28 mouse cellular contexts compared by ENCODE assay signal in genomic region chr5:3260289-3260688, GRCm38 (mm10).
"Had no signal": no experiment of that assay in that cellular context is flagged by ENCODE, and none has a peak within 500 bp of the region (broad histone marks: within the 10 kb centered on the region; RNA-seq: fewer than 3 reads in every experiment).

No protein-coding gene starts in this region.

- H3K9me3 ChIP-seq: heart, embryonic 10.5 days; heart, embryonic 12.5 days; hindbrain, embryonic 10.5 days; hindbrain, embryonic 12.5 days; intestine, embryonic 15.5 days; kidney, embryonic 15.5 days; limb, embryonic 10.5 days; limb, embryonic 12.5 days; liver, embryonic 13.5 days; liver, embryonic 15.5 days had no signal

- H3K36me3 ChIP-seq: heart, embryonic 10.5 days; heart, embryonic 12.5 days; hindbrain, embryonic 10.5 days; hindbrain, embryonic 12.5 days; intestine, embryonic 15.5 days; kidney, embryonic 15.5 days; limb, embryonic 10.5 days; limb, embryonic 12.5 days; liver, embryonic 13.5 days; liver, embryonic 15.5 days had no signal

- DNase-seq: gastrocnemius, postnatal 10 days; gastrocnemius, postnatal 25 days; heart, adult 18-20 months; heart, postnatal 10 days; heart, postnatal 4 days; kidney, adult 11 months; kidney, adult 2 months; kidney, adult 9 months; kidney, postnatal 14 days; kidney, postnatal 36 days; liver; liver, embryonic 13.5 days; liver, postnatal 0 days had no signal

- H3K4me3 ChIP-seq: heart, embryonic 10.5 days; heart, embryonic 12.5 days; hindbrain, embryonic 10.5 days; hindbrain, embryonic 12.5 days; intestine, embryonic 15.5 days; kidney, embryonic 15.5 days; left cerebral cortex, adult 2 months; limb, embryonic 10.5 days; limb, embryonic 12.5 days; liver, embryonic 13.5 days; liver, embryonic 15.5 days had no signal

- H3K4me1 ChIP-seq: heart, embryonic 10.5 days; heart, embryonic 12.5 days; hindbrain, embryonic 10.5 days; hindbrain, embryonic 12.5 days; intestine, embryonic 15.5 days; kidney, embryonic 15.5 days; limb, embryonic 10.5 days; limb, embryonic 12.5 days; liver, embryonic 13.5 days; liver, embryonic 15.5 days had no signal

- ATAC-seq: hindbrain, embryonic 16.5 days; inflammation-experienced regulatory T-cells, adult 6 months; intestine, embryonic 15.5 days; liver, postnatal 0 days had no signal

- H3K4me2 ChIP-seq: heart, embryonic 12.5 days; hindbrain, embryonic 12.5 days; hindbrain, embryonic 14.5 days; intestine, embryonic 15.5 days; kidney, embryonic 15.5 days; limb, embryonic 12.5 days; liver, embryonic 11.5 days; liver, embryonic 13.5 days; liver, embryonic 15.5 days had no signal

- H3K27me3 ChIP-seq: heart, embryonic 12.5 days; hindbrain, embryonic 12.5 days; intestine, embryonic 15.5 days; kidney, embryonic 15.5 days; limb, embryonic 12.5 days; liver, embryonic 13.5 days; liver, embryonic 15.5 days had no signal

- H3K27ac ChIP-seq: heart, embryonic 10.5 days; hindbrain, embryonic 10.5 days; hindbrain, embryonic 12.5 days; hindbrain, embryonic 14.5 days; intestine, embryonic 15.5 days; kidney, embryonic 15.5 days; kidney, postnatal 0 days; left cerebral cortex, adult 2 months; limb, embryonic 10.5 days; limb, embryonic 12.5 days; liver, embryonic 13.5 days; liver, embryonic 15.5 days had no signal

- H3K9ac ChIP-seq: heart, embryonic 12.5 days; hindbrain, embryonic 12.5 days; hindbrain, embryonic 14.5 days; intestine, embryonic 15.5 days; kidney, embryonic 15.5 days; limb, embryonic 12.5 days; liver, embryonic 13.5 days; liver, embryonic 15.5 days; liver, postnatal 0 days had no signal
